9 mouse cellular contexts compared by ENCODE assay signal in the genomic region with DNA sequence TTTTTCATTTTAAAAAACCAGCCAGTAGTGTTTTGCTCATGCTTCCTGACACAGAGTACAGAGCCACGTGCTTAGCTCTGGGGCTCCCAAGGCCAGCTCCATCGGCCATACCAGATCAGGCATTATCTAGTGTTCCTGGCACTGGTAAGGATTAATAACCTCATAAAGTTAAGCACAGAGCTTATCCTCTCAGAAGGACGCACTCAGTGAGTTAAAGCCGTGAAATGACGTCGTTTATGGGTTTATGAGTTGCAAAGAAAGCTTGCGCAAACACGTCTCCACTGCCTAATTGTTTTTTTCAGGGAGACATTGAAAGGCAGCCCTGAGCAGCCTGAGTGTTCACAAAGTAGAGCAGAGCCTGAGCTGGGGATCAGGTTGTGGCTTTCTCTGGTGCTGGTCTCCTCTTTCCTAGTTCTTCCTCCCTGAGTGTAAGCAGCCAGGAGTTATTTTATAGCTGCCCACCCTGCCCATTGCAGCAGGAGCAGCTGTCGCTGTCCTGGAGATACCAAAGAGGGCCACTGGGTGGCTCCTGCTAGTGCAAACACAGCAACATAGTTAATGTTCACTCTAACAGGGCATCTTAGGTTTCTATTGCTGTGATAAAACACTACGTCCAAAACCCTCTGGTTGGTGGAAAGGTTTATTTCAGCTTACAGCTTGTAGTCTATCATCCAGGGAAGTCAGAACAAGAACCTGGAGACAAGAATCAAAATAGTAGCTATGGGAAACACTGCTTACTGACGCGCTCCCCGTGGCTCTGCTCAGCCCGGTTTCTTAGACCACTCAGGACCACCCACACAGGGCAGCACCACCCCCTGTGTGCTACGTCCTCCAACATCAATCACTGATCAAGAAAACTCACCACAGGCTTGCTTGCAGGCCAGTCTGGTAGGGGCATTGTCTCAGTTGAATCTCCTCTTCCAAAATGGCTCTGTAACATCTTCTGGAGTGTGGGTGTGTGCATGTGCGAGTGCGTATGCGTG. TPM values are rescaled to one million over a fixed set of nuclear protein-coding genes. Genes with fewer than 3 reads are reported as not detected.
DNase-seq lines count a peak whose midpoint lies in the region; ATAC-seq and TF ChIP-seq lines count a peak whose summit lies in the region.
"Had no signal": no experiment of that assay in that cellular context is flagged by ENCODE, and none has a peak within 500 bp of the region (broad histone marks: within the 10 kb centered on the region; RNA-seq: fewer than 3 reads in every experiment).

No protein-coding gene starts in this region.

- no peak overlapping the region for H3K27ac ChIP-seq in liver, adult 2 months (replicated peaks; ENCODE audit: insufficient read depth, low read depth, low read length)
- no peak overlapping the region for H3K27ac ChIP-seq in liver, embryonic 11.5 days (ENCODE audit: low read depth, low read length)
- no peak overlapping the region for H3K27ac ChIP-seq in cortical plate, adult 2 months (ENCODE audit: insufficient read depth, low read length)
- H3K27ac ChIP-seq in hindbrain, embryonic 15.5 days (replicated peaks) = 0 out of 2 replicates have a peak overlapping the region, but pooled peaks have one; percentile 17
- H3K27ac ChIP-seq in midbrain, embryonic 10.5 days (replicated peaks) = no peak overlapping the region
- no peak overlapping the region for H3K27ac ChIP-seq in heart, embryonic 12.5 days (ENCODE audit: poor library complexity, severe bottlenecking)
- H3K27ac ChIP-seq: embryonic facial prominence, embryonic 12.5 days had no signal

- H3K4me3 ChIP-seq in liver, adult 2 months (ENCODE audit: insufficient read depth, low read depth, low read length) = no peak overlapping the region
- no peak overlapping the region for H3K4me3 ChIP-seq in liver, embryonic 11.5 days (ENCODE audit: low read depth, low read length)
- H3K4me3 ChIP-seq in cortical plate, adult 2 months (ENCODE audit: insufficient read depth, low read length) = no peak overlapping the region
- no peak overlapping the region for H3K4me3 ChIP-seq in hindbrain, embryonic 15.5 days
- no peak overlapping the region for H3K4me3 ChIP-seq in midbrain, embryonic 10.5 days
- no peak overlapping the region for H3K4me3 ChIP-seq in heart, embryonic 12.5 days
- H3K4me3 ChIP-seq: embryonic facial prominence, embryonic 12.5 days had no signal

- peak; percentile 55 for TF ChIP-seq CTCF in liver, adult 2 months (IDR thresholded peaks at IDR 0.05; ENCODE audit: low read depth, low read length)
- TF ChIP-seq CTCF in cortical plate, adult 2 months (IDR thresholded peaks at IDR 0.05; ENCODE audit: extremely low read depth, insufficient read depth, low read length) = peak; percentile 47

- no peaks in the 10 kb centered on the region for H3K79me2 ChIP-seq in liver, adult 2 months (ENCODE audit: control insufficient read depth, insufficient read depth, low read length)

- no peak overlapping the region for H3K4me2 ChIP-seq in liver, embryonic 11.5 days
- peak overlapping the region; percentile 44 for H3K4me2 ChIP-seq in hindbrain, embryonic 15.5 days
- H3K4me2 ChIP-seq in heart, embryonic 12.5 days = no peak overlapping the region
- H3K4me2 ChIP-seq: embryonic facial prominence, embryonic 12.5 days had no signal

- WGBS in liver, adult 2 months = 47% methylated on average over 18 of the region's 18 CpGs
- 62% methylated on average over 18 of the region's 18 CpGs for WGBS in liver, embryonic 11.5 days
- 42% methylated on average over 18 of the region's 18 CpGs for whole genome bisulfite sequencing in hindbrain, embryonic 15.5 days
- WGBS in midbrain, embryonic 10.5 days = 63% methylated on average over 18 of the region's 18 CpGs
- 58% methylated on average over 18 of the region's 18 CpGs for WGBS in heart, embryonic 12.5 days

- H3K9ac ChIP-seq in liver, adult 2 months (ENCODE audit: low read depth, low read length) = no peak overlapping the region
- H3K9ac ChIP-seq in liver, embryonic 11.5 days (ENCODE audit: low read depth, low read length) = no peak overlapping the region
- H3K9ac ChIP-seq in hindbrain, embryonic 15.5 days = 0 out of 2 replicates have a peak overlapping the region, but pooled peaks have one; percentile 13
- H3K9ac ChIP-seq in heart, embryonic 12.5 days = no peak overlapping the region
- H3K9ac ChIP-seq: embryonic facial prominence, embryonic 12.5 days had no signal

- no peaks in the 10 kb centered on the region for H3K4me1 ChIP-seq in liver, adult 2 months (ENCODE audit: control insufficient read depth, insufficient read depth, low read length)
- H3K4me1 ChIP-seq in liver, embryonic 11.5 days (replicated peaks; ENCODE audit: control insufficient read depth, insufficient read depth, low read length) = no peaks in the 10 kb centered on the region; the same call in 1 of the 2 replicates
- H3K4me1 ChIP-seq in cortical plate, adult 2 months (ENCODE audit: control insufficient read depth, insufficient read depth, low read length) = no peaks in the 10 kb centered on the region
- peaks cover 3% of the 10 kb centered on the region; the same call in 1 of the 2 replicates for H3K4me1 ChIP-seq in hindbrain, embryonic 15.5 days (replicated peaks)
- peaks cover 3% of the 10 kb centered on the region for H3K4me1 ChIP-seq in midbrain, embryonic 10.5 days
- H3K4me1 ChIP-seq in heart, embryonic 12.5 days (replicated peaks) = no peaks in the 10 kb centered on the region
- H3K4me1 ChIP-seq: embryonic facial prominence, embryonic 12.5 days had no signal

- ATAC-seq in liver, embryonic 11.5 days (replicated peaks; ENCODE audit: low FRiP score) = no peak
- peak; percentile 81 for ATAC-seq in hindbrain, embryonic 15.5 days (ENCODE audit: low FRiP score, low read depth)
- no peak for ATAC-seq in heart, embryonic 12.5 days (ENCODE audit: insufficient number of reproducible peaks, low FRiP score)

- no peak for DNase-seq in liver, adult 2 months (ENCODE audit: extremely low read depth, low read depth, low spot score)
- DNase-seq in liver, embryonic 11.5 days (ENCODE audit: low spot score) = no peak
- DNase-seq in midbrain, embryonic 10.5 days (ENCODE audit: low spot score) = peak; percentile 31
- DNase-seq in natural killer cell, adult 2 months (ENCODE audit: low spot score in 2 of 2) = no peak
- DNase-seq in spleen, postnatal 4 days (ENCODE audit: low spot score in 2 of 2) = no peak

- no peaks in the 10 kb centered on the region for H3K36me3 ChIP-seq in liver, adult 2 months (ENCODE audit: control insufficient read depth, insufficient read depth, low read length)
- no peaks in the 10 kb centered on the region for H3K36me3 ChIP-seq in liver, embryonic 11.5 days (ENCODE audit: control insufficient read depth, insufficient read depth, low read length)
- no peaks in the 10 kb centered on the region for H3K36me3 ChIP-seq in hindbrain, embryonic 15.5 days
- H3K36me3 ChIP-seq in midbrain, embryonic 10.5 days = no peaks in the 10 kb centered on the region
- no peaks in the 10 kb centered on the region for H3K36me3 ChIP-seq in heart, embryonic 12.5 days
- H3K36me3 ChIP-seq: embryonic facial prominence, embryonic 12.5 days had no signal

- no peak for TF ChIP-seq POLR2A in liver, adult 2 months (IDR thresholded peaks at IDR 0.05; ENCODE audit: extremely low read depth, insufficient read depth, low read length)
- no peak for TF ChIP-seq POLR2A in cortical plate, adult 2 months (IDR thresholded peaks at IDR 0.05; ENCODE audit: extremely low read depth, insufficient read depth, low read length)

- peaks cover 2% of the 10 kb centered on the region; the same call in 1 of the 2 replicates for H3K9me3 ChIP-seq in liver, embryonic 11.5 days (ENCODE audit: control insufficient read depth, low read length)
- H3K9me3 ChIP-seq in hindbrain, embryonic 15.5 days = no peaks in the 10 kb centered on the region
- H3K9me3 ChIP-seq in midbrain, embryonic 10.5 days (replicated peaks) = peaks cover 12% of the 10 kb centered on the region; the same call in 1 of the 2 replicates
- H3K9me3 ChIP-seq in heart, embryonic 12.5 days (replicated peaks) = no peaks in the 10 kb centered on the region; the same call in 1 of the 2 replicates
- H3K9me3 ChIP-seq: embryonic facial prominence, embryonic 12.5 days had no signal

- H3K27me3 ChIP-seq in liver, adult 2 months (ENCODE audit: control insufficient read depth, insufficient read depth, low read length) = peaks cover 4% of the 10 kb centered on the region; the same call in 1 of the 2 replicates
- H3K27me3 ChIP-seq in liver, embryonic 11.5 days (replicated peaks; ENCODE audit: control insufficient read depth, insufficient read depth, low read length) = no peaks in the 10 kb centered on the region; the same call in 1 of the 2 replicates
- H3K27me3 ChIP-seq in hindbrain, embryonic 15.5 days = no peaks in the 10 kb centered on the region
- H3K27me3 ChIP-seq in midbrain, embryonic 10.5 days (ENCODE audit: low read depth, poor library complexity, severe bottlenecking) = no peaks in the 10 kb centered on the region
- no peaks in the 10 kb centered on the region for H3K27me3 ChIP-seq in heart, embryonic 12.5 days (replicated peaks)
- H3K27me3 ChIP-seq: embryonic facial prominence, embryonic 12.5 days had no signal

RNA-seq across cellular contexts. Expression of gene Ache, which starts 9.7 kb away (rescaled TPM):
- total RNA-seq in liver, adult 2 months (2014; rRNA removed) = 0.28 and 0.34 TPM in 2 replicates
- 0.36 and 0.55 TPM in 2 replicates for polyA plus RNA-seq in liver, adult 2 months (2012; rRNA removed)
- 22.7 and 23.3 TPM in 2 replicates for polyA plus RNA-seq in liver, embryonic 11.5 days (2014; fragmentation: Nextera tagmentation; extraction: Ambion mirVana)
- polyA plus RNA-seq in cortical plate, adult 2 months (2012; rRNA removed) = 57.9 and 62.3 TPM in 2 replicates
- polyA plus RNA-seq in hindbrain, embryonic 15.5 days (2015; fragmentation: Nextera tagmentation; extraction: Ambion mirVana) = 68.4 and 69.9 TPM in 2 replicates
- polyA plus RNA-seq in midbrain, embryonic 10.5 days (2016; fragmentation: Nextera tagmentation; extraction: Ambion mirVana) = 3.4 and 4.8 TPM in 2 replicates
- polyA plus RNA-seq in heart, embryonic 12.5 days (2016; fragmentation: Nextera tagmentation; extraction: Ambion mirVana) = 23.5 and 28.3 TPM in 2 replicates

RNA-seq across cellular contexts. Expression of gene Ufsp1, which starts 16.8 kb away (rescaled TPM):
- total RNA-seq in liver, adult 2 months (2014; rRNA removed) = 1.1 and 1.4 TPM in 2 replicates
- 6.3 and 7.9 TPM in 2 replicates for polyA plus RNA-seq in liver, adult 2 months (2012; rRNA removed)
- polyA plus RNA-seq in liver, embryonic 11.5 days (2014; fragmentation: Nextera tagmentation; extraction: Ambion mirVana) = 13.3 and 13.5 TPM in 2 replicates
- 13.3 and 14.1 TPM in 2 replicates for polyA plus RNA-seq in cortical plate, adult 2 months (2012; rRNA removed)
- polyA plus RNA-seq in hindbrain, embryonic 15.5 days (2015; fragmentation: Nextera tagmentation; extraction: Ambion mirVana) = 20.1 and 24.0 TPM in 2 replicates
- 9.6 and 11.0 TPM in 2 replicates for polyA plus RNA-seq in midbrain, embryonic 10.5 days (2016; fragmentation: Nextera tagmentation; extraction: Ambion mirVana)
- 10.1 and 10.6 TPM in 2 replicates for polyA plus RNA-seq in heart, embryonic 12.5 days (2016; fragmentation: Nextera tagmentation; extraction: Ambion mirVana)

RNA-seq across cellular contexts. Expression of gene Srrt, which starts 29.8 kb away (rescaled TPM):
- total RNA-seq in liver, adult 2 months (2014; rRNA removed) = 20.7 and 25.2 TPM in 2 replicates
- 36.2 and 61.5 TPM in 2 replicates for polyA plus RNA-seq in liver, adult 2 months (2012; rRNA removed)
- 165 and 169 TPM in 2 replicates for polyA plus RNA-seq in liver, embryonic 11.5 days (2014; fragmentation: Nextera tagmentation; extraction: Ambion mirVana)
- 226 and 239 TPM in 2 replicates for polyA plus RNA-seq in cortical plate, adult 2 months (2012; rRNA removed)
- 100 and 103 TPM in 2 replicates for polyA plus RNA-seq in hindbrain, embryonic 15.5 days (2015; fragmentation: Nextera tagmentation; extraction: Ambion mirVana)
- polyA plus RNA-seq in midbrain, embryonic 10.5 days (2016; fragmentation: Nextera tagmentation; extraction: Ambion mirVana) = 190 and 192 TPM in 2 replicates
- 106 and 107 TPM in 2 replicates for polyA plus RNA-seq in heart, embryonic 12.5 days (2016; fragmentation: Nextera tagmentation; extraction: Ambion mirVana)

RNA-seq across cellular contexts. Expression of gene Trip6, which starts 36.6 kb away (rescaled TPM):
- 5.8 and 6.5 TPM in 2 replicates for total RNA-seq in liver, adult 2 months (2014; rRNA removed)
- 14.7 and 25.0 TPM in 2 replicates for polyA plus RNA-seq in liver, adult 2 months (2012; rRNA removed)
- polyA plus RNA-seq in liver, embryonic 11.5 days (2014; fragmentation: Nextera tagmentation; extraction: Ambion mirVana) = 31.0 and 31.6 TPM in 2 replicates
- 8.4 and 8.8 TPM in 2 replicates for polyA plus RNA-seq in cortical plate, adult 2 months (2012; rRNA removed)
- 17.3 TPM in 2 replicates for polyA plus RNA-seq in hindbrain, embryonic 15.5 days (2015; fragmentation: Nextera tagmentation; extraction: Ambion mirVana)
- polyA plus RNA-seq in midbrain, embryonic 10.5 days (2016; fragmentation: Nextera tagmentation; extraction: Ambion mirVana) = 61.0 and 61.1 TPM in 2 replicates
- polyA plus RNA-seq in heart, embryonic 12.5 days (2016; fragmentation: Nextera tagmentation; extraction: Ambion mirVana) = 46.3 and 47.0 TPM in 2 replicates

RNA-seq across cellular contexts. Expression of gene Slc12a9, which starts 55.7 kb away (rescaled TPM):
- 4.0 and 4.7 TPM in 2 replicates for total RNA-seq in liver, adult 2 months (2014; rRNA removed)
- polyA plus RNA-seq in liver, adult 2 months (2012; rRNA removed) = 11.9 and 20.3 TPM in 2 replicates
- polyA plus RNA-seq in liver, embryonic 11.5 days (2014; fragmentation: Nextera tagmentation; extraction: Ambion mirVana) = 6.4 and 7.0 TPM in 2 replicates
- polyA plus RNA-seq in cortical plate, adult 2 months (2012; rRNA removed) = 34.0 and 35.2 TPM in 2 replicates
- 24.6 and 26.8 TPM in 2 replicates for polyA plus RNA-seq in hindbrain, embryonic 15.5 days (2015; fragmentation: Nextera tagmentation; extraction: Ambion mirVana)
- polyA plus RNA-seq in midbrain, embryonic 10.5 days (2016; fragmentation: Nextera tagmentation; extraction: Ambion mirVana) = 12.0 and 14.3 TPM in 2 replicates
- polyA plus RNA-seq in heart, embryonic 12.5 days (2016; fragmentation: Nextera tagmentation; extraction: Ambion mirVana) = 9.4 and 10.2 TPM in 2 replicates
